Mouse (Mus musculus) splenic B cell, adult 2 months (primary cell): Measurements from ENCODE around the gene Wasl.

Experiments used
- DNase-seq: peaks from one replicate; pipeline ENCODE4 v3.0.0-alpha.2; 2011; ENCODE audit warnings: low read depth, low spot score
- H3K27me3 ChIP-seq: 2 replicates; pipeline ENCODE4 v1.6.1; 2012; ENCODE audit warnings: mild to moderate bottlenecking, low read length, moderate library complexity, mixed read lengths; ENCODE audit not compliant: control insufficient read depth, poor library complexity, insufficient read depth, severe bottlenecking
- H3K36me3 ChIP-seq: 2 replicates; pipeline ENCODE4 v1.6.1; 2012; ENCODE audit warnings: mild to moderate bottlenecking, low read length, moderate library complexity, mixed read lengths; ENCODE audit not compliant: control insufficient read depth, poor library complexity, insufficient read depth, severe bottlenecking

Wasl gene

GRCm38 (mm10) chr6:24622098-24622497, 42.7 kb downstream of the Wasl start:
- Histone ChIP-seq H3K36me3 (peaks cover 11% of the 10 kb centered on the region; the same call in 1 of the 2 replicates), H3K27me3 (no peaks in the 10 kb centered on the region)
- no peak for DNase-seq

- no peak for DNase-seq
- Histone ChIP-seq H3K36me3 (peaks cover 10% of the 10 kb centered on the region; the same call in 1 of the 2 replicates), H3K27me3 (no peaks in the 10 kb centered on the region)
Observed at GRCm38 (mm10) chr6:24620936-24621335, 43.9 kb downstream of the Wasl start.

GRCm38 (mm10) chr6:24619285-24620045, 45.3 kb downstream of the Wasl start:
- Histone ChIP-seq H3K36me3 (peaks cover 10% of the 10 kb centered on the region; the same call in 1 of the 2 replicates), H3K27me3 (no peaks in the 10 kb centered on the region)
- no peak for DNase-seq

- DNase-seq = no peak
- Histone ChIP-seq H3K36me3 (peaks cover 13% of the 10 kb centered on the region), H3K27me3 (no peaks in the 10 kb centered on the region)
Observed at GRCm38 (mm10) chr6:24616746-24617145, 48.1 kb downstream of the Wasl start.

- no peak for DNase-seq
- H3K36me3 ChIP-seq = peaks cover 8% of the 10 kb centered on the region
- no peaks in the 10 kb centered on the region for H3K27me3 ChIP-seq
Observed at GRCm38 (mm10) chr6:24613918-24614317, 50.9 kb downstream of the Wasl start.

- H3K27me3 ChIP-seq = no peaks in the 10 kb centered on the region
- DNase-seq = no peak
- peaks cover 8% of the 10 kb centered on the region for H3K36me3 ChIP-seq
Observed at GRCm38 (mm10) chr6:24613346-24613745, 51.5 kb downstream of the Wasl start.

GRCm38 (mm10) chr6:24612074-24612755, 52.6 kb downstream of the Wasl start:
- H3K27me3 ChIP-seq = no peaks in the 10 kb centered on the region
- peaks cover 8% of the 10 kb centered on the region for H3K36me3 ChIP-seq
- no peak for DNase-seq

- Histone ChIP-seq H3K27me3 (no peaks in the 10 kb centered on the region), H3K36me3 (peaks cover 4% of the 10 kb centered on the region)
- DNase-seq = no peak
Observed at GRCm38 (mm10) chr6:24610358-24610757, 54.5 kb downstream of the Wasl start.

- DNase-seq = no peak
- peaks cover 3% of the 10 kb centered on the region; the same call in 1 of the 2 replicates for H3K36me3 ChIP-seq
- H3K27me3 ChIP-seq = no peaks in the 10 kb centered on the region
Observed at GRCm38 (mm10) chr6:24609531-24609930, 55.3 kb downstream of the Wasl start.

- Histone ChIP-seq H3K36me3 (peaks cover 3% of the 10 kb centered on the region; the same call in 1 of the 2 replicates), H3K27me3 (no peaks in the 10 kb centered on the region)
- DNase-seq = no peak
Observed at GRCm38 (mm10) chr6:24608682-24609081, 56.1 kb downstream of the Wasl start.

- no peaks in the 10 kb centered on the region for H3K27me3 ChIP-seq
- no peak for DNase-seq
- H3K36me3 ChIP-seq = no peaks in the 10 kb centered on the region
Observed at GRCm38 (mm10) chr6:24608129-24608528, 56.7 kb downstream of the Wasl start.

GRCm38 (mm10) chr6:24607531-24607930, 57.3 kb downstream of the Wasl start:
- no peak for DNase-seq
- Histone ChIP-seq H3K36me3 (no peaks in the 10 kb centered on the region), H3K27me3 (no peaks in the 10 kb centered on the region)

GRCm38 (mm10) chr6:24606512-24606911, 58.3 kb downstream of the Wasl start:
- Histone ChIP-seq H3K36me3 (no peaks in the 10 kb centered on the region), H3K27me3 (no peaks in the 10 kb centered on the region)
- no peak for DNase-seq

- no peaks in the 10 kb centered on the region for H3K36me3 ChIP-seq
- no peak for DNase-seq
Observed at GRCm38 (mm10) chr6:24605631-24606030, 59.2 kb downstream of the Wasl start.

GRCm38 (mm10) chr6:24604289-24604688, 60.5 kb downstream of the Wasl start:
- Histone ChIP-seq H3K36me3 (no peaks in the 10 kb centered on the region), H3K27me3 (no peaks in the 10 kb centered on the region)
- DNase-seq = no peak

More at GRCm38 (mm10) chr6:24605631-24606030, 59.2 kb downstream of the Wasl start:
- H3K27me3 ChIP-seq = no peaks in the 10 kb centered on the region
